Comparison of ENCODE assay signal across 1 mouse cellular context in the genomic region with DNA sequence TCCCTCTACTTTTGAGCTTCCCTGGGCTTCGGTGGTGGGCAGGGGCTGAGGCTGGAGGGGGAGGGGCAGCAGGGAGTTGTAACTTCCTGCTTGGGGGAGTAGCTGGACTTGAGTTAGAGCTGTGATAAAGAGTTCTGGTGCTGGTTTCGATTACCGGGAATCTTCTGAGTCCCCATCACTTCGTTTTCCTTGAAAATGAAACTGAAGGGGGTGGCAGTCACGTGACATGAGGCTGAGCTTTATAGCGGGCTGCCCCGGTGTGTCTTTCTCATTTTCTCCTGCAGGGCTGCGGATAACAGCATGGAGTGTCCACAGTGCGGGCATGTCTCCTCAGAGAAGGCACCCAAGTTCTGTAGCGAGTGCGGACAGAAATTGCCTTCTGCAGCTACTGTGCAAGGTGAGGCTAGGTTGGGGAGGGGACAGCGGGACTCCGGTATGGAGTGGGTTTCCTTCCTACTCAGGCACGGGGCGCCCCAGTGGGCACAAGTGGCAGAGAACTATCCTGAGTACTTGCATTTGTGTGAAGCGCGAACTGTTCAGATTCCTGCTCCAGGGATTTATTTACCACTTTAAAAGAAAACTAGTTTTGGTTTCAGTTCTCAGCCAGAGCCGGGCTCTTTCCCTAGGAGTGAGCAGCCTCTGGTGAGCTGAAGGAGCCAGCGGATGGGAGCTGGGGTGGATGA.
TF ChIP-seq lines count a peak whose summit lies in the region.

A gene (plus strand): TSS at position 301 of the 683 bp plus-strand sequence.

TF ChIP-seq in CH12.LX, 34 proteins besides CTCF, POLR2A, EP300 and RAD21 (continued from another document):
- TF ChIP-seq ZKSCAN1 (IDR thresholded peaks at IDR 0.05; ENCODE audit: borderline replicate concordance, low read depth, low read length) (no peak), BHLHE40 (IDR thresholded peaks at IDR 0.05; ENCODE audit: low read depth, low read length) (peak; percentile 92), NELFE (IDR thresholded peaks at IDR 0.05; ENCODE audit: low read depth, low read length) (peak; percentile 49; the same call in 1 of the 2 replicates), MAX (IDR thresholded peaks at IDR 0.05; ENCODE audit: low read length) (peak; percentile 79), POLR2AphosphoS2 (IDR thresholded peaks at IDR 0.05; ENCODE audit: low read depth, low read length) (no peak), RCOR1 (conservative IDR thresholded peaks at IDR 0.05; ENCODE audit: low read depth, low read length) (no peak), MEF2A (IDR thresholded peaks at IDR 0.05; ENCODE audit: borderline replicate concordance, low read depth, low read length) (no peak), CHD1 (IDR thresholded peaks at IDR 0.05; ENCODE audit: low read depth, low read length) (no peak), TBP (conservative IDR thresholded peaks at IDR 0.05; ENCODE audit: low read depth, low read length) (peak; percentile 78; the same call in 1 of the 2 replicates), PAX5 (IDR thresholded peaks at IDR 0.05; ENCODE audit: low read length) (no peak), KAT2A (IDR thresholded peaks at IDR 0.05; ENCODE audit: insufficient replicate concordance, low read length) (no peak), IRF4 (IDR thresholded peaks at IDR 0.05; ENCODE audit: low read depth, low read length) (no peak; the same call in 1 of the 2 replicates)
